Mouse (Mus musculus) forebrain, embryonic 11.5 days (tissue): ENCODE data around the gene Cdk6. TPM values are rescaled to one million over a fixed set of nuclear protein-coding genes. Genes with fewer than 3 reads are reported as not detected.

ENCODE experiments used
- ATAC-seq: fragments of 200-750 bp; cut with Nextera tagmentation; replicated peaks from 2 replicates; pipeline ENCODE4 v1.8.0; 2017; ENCODE audit warnings: moderate TSS enrichment; ENCODE audit not compliant: low FRiP score
- DNase-seq: peaks from one replicate; pipeline ENCODE4 v3.0.0-alpha.2; 2017; ENCODE audit warnings: low spot score
- H3K27ac ChIP-seq: fragments of 300-500 bp; sonication (generic); 2 replicates; pipeline ENCODE4 v1.5.1; 2014; ENCODE audit warnings: low read depth, low read length
- H3K27me3 ChIP-seq: fragments of 300-500 bp; sonication (generic); 2 replicates; pipeline ENCODE4 v1.6.1; 2014; ENCODE audit warnings: mild to moderate bottlenecking, low read length, mixed read lengths; ENCODE audit not compliant: control insufficient read depth, insufficient read depth
- H3K36me3 ChIP-seq: fragments of 300-500 bp; sonication (generic); 2 replicates; pipeline ENCODE4 v1.6.1; 2014; ENCODE audit warnings: mild to moderate bottlenecking, low read length, moderate library complexity, mixed read lengths; ENCODE audit not compliant: control insufficient read depth, insufficient read depth
- H3K4me1 ChIP-seq: fragments of 300-500 bp; sonication (generic); replicated peaks from 2 replicates; pipeline ENCODE4 v1.6.1; 2014; ENCODE audit warnings: low read length, mixed read lengths; ENCODE audit not compliant: control insufficient read depth, insufficient read depth
- H3K4me2 ChIP-seq: fragments of 300-500 bp; sonication (generic); 2 replicates; pipeline ENCODE4 v1.6.1; 2014; ENCODE audit warnings: low read depth, mild to moderate bottlenecking, low read length, moderate library complexity, mixed read lengths; ENCODE audit not compliant: severe bottlenecking
- H3K4me3 ChIP-seq: fragments of 300-500 bp; sonication (generic); 2 replicates; pipeline ENCODE4 v1.5.1; 2014; ENCODE audit warnings: low read depth, low read length
- H3K9ac ChIP-seq: fragments of 300-500 bp; sonication (generic); 2 replicates; pipeline ENCODE4 v1.6.1; 2014; ENCODE audit warnings: low read length
- H3K9me3 ChIP-seq: fragments of 300-500 bp; sonication (generic); 2 replicates; pipeline ENCODE4 v1.6.1; 2016; ENCODE audit warnings: low read length, mixed read lengths; ENCODE audit not compliant: control insufficient read depth
- WGBS: fragments of 180-500 bp; shearing (Covaris S2); extraction: QIAGEN DNeasy Blood & Tissue Kit; methylation state at CpG from one replicate; pipeline ENCODE4 v1.1.7; 2014; 5-methylcytosine and 5-hydroxymethylcytosine counted together
- polyA plus RNA-seq: library from polyadenylated mRNA; unstranded; fragments of >200 nt; fragmentation: Nextera tagmentation; extraction: Ambion mirVana; gene quantifications from 2 replicates; pipeline ENCODE4 v1.2.1, GENCODE M21; 2014

The Cdk6 gene
- polyA plus RNA-seq, 1 experiment from 2014 or later, result 21.3 TPM

- ATAC-seq (no peak), DNase-seq (no peak)
- H3K4me1 ChIP-seq, result peaks cover 3% of the 10 kb centered on the region; the same call in 1 of the 2 replicates
- H3K4me3 ChIP-seq, result no peak overlapping the region
- H3K9me3 ChIP-seq, result no peaks in the 10 kb centered on the region
- H3K27me3 ChIP-seq, result no peaks in the 10 kb centered on the region
- no peak overlapping the region for H3K27ac ChIP-seq
- H3K36me3 ChIP-seq, result no peaks in the 10 kb centered on the region
- WGBS, result 60% methylated on average over 5 of the region's 5 CpGs
- no peak overlapping the region for H3K9ac ChIP-seq
- H3K4me2 ChIP-seq, result no peak overlapping the region
These were observed 45.9 kb downstream of the Cdk6 start for GRCm38 (mm10) chr5:3387138-3387537.

- ATAC-seq (no peak), DNase-seq (no peak)
- Histone ChIP-seq H3K4me3 (no peak overlapping the region), H3K27me3 (no peaks in the 10 kb centered on the region), H3K4me2 (no peak overlapping the region), H3K9me3 (no peaks in the 10 kb centered on the region), H3K36me3 (no peaks in the 10 kb centered on the region), H3K9ac (no peak overlapping the region), H3K4me1 (no peaks in the 10 kb centered on the region), H3K27ac (no peak overlapping the region)
- WGBS, result 86% methylated on average over 3 of the region's 3 CpGs
These were observed 51.6 kb downstream of the Cdk6 start for GRCm38 (mm10) chr5:3392856-3393255.

GRCm38 (mm10) chr5:3394145-3394544 lies 52.9 kb downstream of the Cdk6 start:
- H3K9me3 ChIP-seq, result no peaks in the 10 kb centered on the region
- H3K36me3 ChIP-seq, result no peaks in the 10 kb centered on the region
- no peak overlapping the region for H3K4me3 ChIP-seq
- no peak overlapping the region for H3K9ac ChIP-seq
- no peak overlapping the region for H3K4me2 ChIP-seq
- 95% methylated on average over 7 of the region's 7 CpGs for WGBS
- no peak overlapping the region for H3K27ac ChIP-seq
- no peak for ATAC-seq
- no peaks in the 10 kb centered on the region for H3K27me3 ChIP-seq
- no peak for DNase-seq
- no peaks in the 10 kb centered on the region for H3K4me1 ChIP-seq

GRCm38 (mm10) chr5:3395020-3395419 lies 53.7 kb downstream of the Cdk6 start:
- 58% methylated on average over 6 of the region's 6 CpGs for WGBS
- ATAC-seq (peak; percentile 72), DNase-seq (no peak)
- H3K27me3 ChIP-seq, result no peaks in the 10 kb centered on the region
- H3K36me3 ChIP-seq, result no peaks in the 10 kb centered on the region
- H3K27ac ChIP-seq, result no peak overlapping the region
- no peaks in the 10 kb centered on the region for H3K4me1 ChIP-seq
- no peaks in the 10 kb centered on the region for H3K9me3 ChIP-seq
- no peak overlapping the region for H3K4me3 ChIP-seq
- H3K4me2 ChIP-seq, result no peak overlapping the region
- no peak overlapping the region for H3K9ac ChIP-seq

- Histone ChIP-seq H3K36me3 (no peaks in the 10 kb centered on the region), H3K4me3 (no peak overlapping the region), H3K4me1 (no peaks in the 10 kb centered on the region), H3K27me3 (no peaks in the 10 kb centered on the region), H3K9ac (no peak overlapping the region), H3K4me2 (no peak overlapping the region), H3K9me3 (no peaks in the 10 kb centered on the region), H3K27ac (no peak overlapping the region)
- ATAC-seq (no peak), DNase-seq (no peak)
- 92% methylated on average over 6 of the region's 6 CpGs for WGBS
These were observed 54.9 kb downstream of the Cdk6 start for GRCm38 (mm10) chr5:3396214-3396613.

- H3K4me2 ChIP-seq, result no peak overlapping the region
- DNase-seq (no peak), ATAC-seq (no peak)
- no peaks in the 10 kb centered on the region for H3K27me3 ChIP-seq
- no peaks in the 10 kb centered on the region for H3K9me3 ChIP-seq
- 79% methylated on average over 11 of the region's 11 CpGs for WGBS
- no peaks in the 10 kb centered on the region for H3K4me1 ChIP-seq
- H3K36me3 ChIP-seq, result no peaks in the 10 kb centered on the region
- H3K9ac ChIP-seq, result no peak overlapping the region
- no peak overlapping the region for H3K27ac ChIP-seq
- no peak overlapping the region for H3K4me3 ChIP-seq
These were observed 55.8 kb downstream of the Cdk6 start for GRCm38 (mm10) chr5:3396910-3397575.

- Histone ChIP-seq H3K4me3 (no peak overlapping the region), H3K27ac (no peak overlapping the region), H3K36me3 (no peaks in the 10 kb centered on the region), H3K27me3 (no peaks in the 10 kb centered on the region), H3K4me2 (no peak overlapping the region), H3K9me3 (no peaks in the 10 kb centered on the region), H3K9ac (no peak overlapping the region), H3K4me1 (no peaks in the 10 kb centered on the region; the same call in 1 of the 2 replicates)
- DNase-seq (no peak), ATAC-seq (peak; percentile 30; the same call in 1 of the 2 replicates)
- 64% methylated on average over 7 of the region's 7 CpGs for WGBS
These were observed 58.7 kb downstream of the Cdk6 start for GRCm38 (mm10) chr5:3399784-3400494.

- ATAC-seq, result no peak
- 61% methylated on average over 6 of the region's 6 CpGs for WGBS
- Histone ChIP-seq H3K9me3 (no peaks in the 10 kb centered on the region), H3K4me1 (no peaks in the 10 kb centered on the region; the same call in 1 of the 2 replicates), H3K36me3 (no peaks in the 10 kb centered on the region), H3K4me2 (no peak overlapping the region), H3K4me3 (no peak overlapping the region), H3K27me3 (no peaks in the 10 kb centered on the region), H3K9ac (no peak overlapping the region), H3K27ac (no peak overlapping the region)
- no peak for DNase-seq
These were observed 63.8 kb downstream of the Cdk6 start for GRCm38 (mm10) chr5:3405102-3405501.

GRCm38 (mm10) chr5:3405503-3405902 lies 64.2 kb downstream of the Cdk6 start:
- no peak overlapping the region for H3K9ac ChIP-seq
- no peaks in the 10 kb centered on the region for H3K9me3 ChIP-seq
- H3K36me3 ChIP-seq, result no peaks in the 10 kb centered on the region
- H3K27me3 ChIP-seq, result no peaks in the 10 kb centered on the region
- no peak overlapping the region for H3K4me3 ChIP-seq
- no peaks in the 10 kb centered on the region; the same call in 1 of the 2 replicates for H3K4me1 ChIP-seq
- no peak overlapping the region for H3K27ac ChIP-seq
- 61% methylated on average over 6 of the region's 6 CpGs for WGBS
- DNase-seq, result no peak
- ATAC-seq, result no peak
- no peak overlapping the region for H3K4me2 ChIP-seq
